In genomic region chr4:85672290-85672689, GRCm38 (mm10) we compare ENCODE assay signal across 28 mouse cellular contexts.
DNase-seq lines count a peak whose midpoint lies in the region; ATAC-seq lines count a peak whose summit lies in the region.
"Had no signal": no experiment of that assay in that cellular context is flagged by ENCODE, and none has a peak within 500 bp of the region (broad histone marks: within the 10 kb centered on the region; RNA-seq: fewer than 3 reads in every experiment).

No protein-coding gene starts in this region.

- H3K4me1 ChIP-seq in hindbrain, embryonic 10.5 days (replicated peaks): no peaks in the 10 kb centered on the region
- H3K4me1 ChIP-seq in hindbrain, embryonic 11.5 days (replicated peaks; ENCODE audit: control insufficient read depth, insufficient read depth, low read length): no peaks in the 10 kb centered on the region
- H3K4me1 ChIP-seq: forebrain, embryonic 13.5 days; heart, embryonic 13.5 days; hindbrain, embryonic 15.5 days; intestine, embryonic 15.5 days; neural tube, embryonic 13.5 days had no signal

- no peaks in the 10 kb centered on the region for H3K36me3 ChIP-seq in hindbrain, embryonic 10.5 days
- H3K36me3 ChIP-seq in hindbrain, embryonic 11.5 days (ENCODE audit: control insufficient read depth, insufficient read depth, low read length): no peaks in the 10 kb centered on the region
- H3K36me3 ChIP-seq: heart, embryonic 13.5 days; hindbrain, embryonic 15.5 days; intestine, embryonic 15.5 days; limb, embryonic 13.5 days; neural tube, embryonic 13.5 days had no signal

- no peak overlapping the region for H3K4me3 ChIP-seq in hindbrain, embryonic 10.5 days
- H3K4me3 ChIP-seq in hindbrain, embryonic 11.5 days (ENCODE audit: low read depth, low read length): no peak overlapping the region
- H3K4me3 ChIP-seq: forebrain, embryonic 13.5 days; heart, embryonic 13.5 days; hindbrain, embryonic 15.5 days; intestine, embryonic 15.5 days; layer of hippocampus, adult 2 months; limb, embryonic 13.5 days; neural tube, embryonic 13.5 days had no signal

- 53% methylated on average over 4 of the region's 4 CpGs for WGBS in hindbrain, embryonic 10.5 days
- WGBS in hindbrain, embryonic 11.5 days: 61% methylated on average over 4 of the region's 4 CpGs

- H3K27me3 ChIP-seq in hindbrain, embryonic 10.5 days (ENCODE audit: insufficient read depth, poor library complexity, severe bottlenecking): no peaks in the 10 kb centered on the region
- no peaks in the 10 kb centered on the region for H3K27me3 ChIP-seq in hindbrain, embryonic 11.5 days (ENCODE audit: control insufficient read depth, insufficient read depth, low read length)
- H3K27me3 ChIP-seq: forebrain, embryonic 13.5 days; heart, embryonic 13.5 days; hindbrain, embryonic 15.5 days; intestine, embryonic 15.5 days; limb, embryonic 13.5 days; neural tube, embryonic 13.5 days; Patski had no signal

- H3K4me2 ChIP-seq in hindbrain, embryonic 11.5 days (replicated peaks; ENCODE audit: low read depth, low read length): no peak overlapping the region
- H3K4me2 ChIP-seq: forebrain, embryonic 13.5 days; heart, embryonic 13.5 days; hindbrain, embryonic 15.5 days; intestine, embryonic 15.5 days; limb, embryonic 13.5 days; neural tube, embryonic 13.5 days had no signal

- ATAC-seq in hindbrain, embryonic 11.5 days (ENCODE audit: low FRiP score): no peak
- ATAC-seq in cerebellum, adult (ENCODE audit: insufficient number of reproducible peaks, low FRiP score, low TSS enrichment): no peak
- ATAC-seq: activated CD4-positive, CD25-positive, alpha-beta regulatory T cell, adult 4 months; CD4-positive, CD25-positive, alpha-beta regulatory T cell, adult 4 months; forebrain, embryonic 13.5 days; intestine, embryonic 15.5 days; Patski had no signal

- peak; percentile 8 for DNase-seq in hindbrain, embryonic 10.5 days (ENCODE audit: low spot score)
- no peak for DNase-seq in hindbrain, embryonic 11.5 days (ENCODE audit: low spot score)
- DNase-seq in ZHBTc4 (ENCODE audit: low read depth, low spot score): peak; percentile 1
- DNase-seq in kidney, adult 8-10 months: peak; percentile 1 to 17
- peak; percentile 21 for DNase-seq in kidney, postnatal 14 days
- DNase-seq in thymus, postnatal 0 days (ENCODE audit: low spot score): no peak
- no peak for DNase-seq in spleen, postnatal 14 days (ENCODE audit: low spot score in 2 of 2)
- DNase-seq: adrenal gland, postnatal 10 days; cerebellum, adult 9-11 months; gastrocnemius, postnatal 10 days; heart, adult 18-20 months; layer of hippocampus, postnatal 36 days; midbrain, embryonic 14.5 days; right cerebral cortex, postnatal 14 days; thymus, adult 2 months had no signal

- no peak overlapping the region for H3K27ac ChIP-seq in hindbrain, embryonic 10.5 days
- H3K27ac ChIP-seq in hindbrain, embryonic 11.5 days (ENCODE audit: low read depth, low read length): no peak overlapping the region
- H3K27ac ChIP-seq: forebrain, embryonic 13.5 days; heart, embryonic 13.5 days; hindbrain, embryonic 15.5 days; intestine, embryonic 15.5 days; layer of hippocampus, adult 2 months; limb, embryonic 13.5 days; liver, embryonic 14.5 days; macrophage; neural tube, embryonic 13.5 days had no signal

- no peak overlapping the region for H3K9ac ChIP-seq in hindbrain, embryonic 11.5 days (ENCODE audit: low read depth, low read length)
- H3K9ac ChIP-seq: forebrain, embryonic 13.5 days; heart, embryonic 13.5 days; hindbrain, embryonic 15.5 days; intestine, embryonic 15.5 days; limb, embryonic 13.5 days; liver, embryonic 14.5 days; neural tube, embryonic 13.5 days had no signal

- H3K9me3 ChIP-seq in hindbrain, embryonic 10.5 days: no peaks in the 10 kb centered on the region
- H3K9me3 ChIP-seq in hindbrain, embryonic 11.5 days (ENCODE audit: control insufficient read depth, low read length): no peaks in the 10 kb centered on the region
- H3K9me3 ChIP-seq: forebrain, embryonic 13.5 days; heart, embryonic 13.5 days; hindbrain, embryonic 15.5 days; intestine, embryonic 15.5 days; limb, embryonic 13.5 days; neural tube, embryonic 13.5 days had no signal

Comparison
In these comparisons a context has a peak if more than half of its experiments do, and no peak if none do; other contexts are left out.
1. DNase-seq: peak in hindbrain, embryonic 10.5 days (single experiment), ZHBTc4 (single experiment), kidney, adult 8-10 months (2 of 2) and kidney, postnatal 14 days (single experiment); none in hindbrain, embryonic 11.5 days (single experiment), thymus, postnatal 0 days (single experiment) and spleen, postnatal 14 days (0 of 2).